Mouse (Mus musculus): ENCODE measurements around the gene Aqp5. TPM values are rescaled to one million over a fixed set of nuclear protein-coding genes. Genes with fewer than 3 reads are reported as not detected.

Gene Aqp5
- polyA plus RNA-seq, 1 experiment from 2014 or later: 0.27 TPM

GRCm38 (mm10) chr15:99600986-99601822, 10.6 kb downstream of the Aqp5 start, which contains the start of gene Aqp6:
Gene Aqp6 (plus strand): TSS chr15:99601400.
- no peaks in the 10 kb centered on the region for H3K36me3 ChIP-seq (ENCODE audit: control insufficient read depth, insufficient read depth, low read length)
- H3K4me3 ChIP-seq (ENCODE audit: low read length): no peak within 1 kb of the TSS
- no peak within 1 kb of the TSS for H3K9ac ChIP-seq (ENCODE audit: low read depth, low read length)
- peaks cover 26% of the 10 kb centered on the region for H3K4me1 ChIP-seq (ENCODE audit: control insufficient read depth, insufficient read depth, low read length)
- WGBS: 41% methylated on average over 22 of the region's 22 CpGs
- no peak for ATAC-seq (ENCODE audit: low FRiP score, low TSS enrichment)
- H3K27me3 ChIP-seq (ENCODE audit: control insufficient read depth, insufficient read depth, low read length): peaks cover 11% of the 10 kb centered on the region; the same call in 1 of the 2 replicates
- H3K9me3 ChIP-seq (ENCODE audit: control insufficient read depth, low read length): no peaks in the 10 kb centered on the region
- H3K27ac ChIP-seq (ENCODE audit: low read depth, low read length): no peak within 1 kb of the TSS
- H3K4me2 ChIP-seq (replicated peaks; ENCODE audit: low read depth, low read length): no peak within 1 kb of the TSS; the same call in 1 of the 2 replicates

- Histone ChIP-seq H3K27ac (ENCODE audit: low read depth, low read length) (no peak overlapping the region), H3K27me3 (ENCODE audit: control insufficient read depth, insufficient read depth, low read length) (peaks cover 11% of the 10 kb centered on the region; the same call in 1 of the 2 replicates), H3K4me1 (ENCODE audit: control insufficient read depth, insufficient read depth, low read length) (peaks cover 26% of the 10 kb centered on the region), H3K4me2 (replicated peaks; ENCODE audit: low read depth, low read length) (no peak overlapping the region), H3K36me3 (ENCODE audit: control insufficient read depth, insufficient read depth, low read length) (no peaks in the 10 kb centered on the region), H3K9me3 (ENCODE audit: control insufficient read depth, low read length) (no peaks in the 10 kb centered on the region), H3K9ac (ENCODE audit: low read depth, low read length) (no peak overlapping the region), H3K4me3 (ENCODE audit: low read length) (no peak overlapping the region)
- ATAC-seq (ENCODE audit: low FRiP score, low TSS enrichment): no peak
- WGBS: 18% methylated on average over 4 of the region's 5 CpGs
Observed at GRCm38 (mm10) chr15:99601823-99602120, 11.2 kb downstream of the Aqp5 start.

- peaks cover 31% of the 10 kb centered on the region for H3K4me1 ChIP-seq (ENCODE audit: control insufficient read depth, insufficient read depth, low read length)
- no peak overlapping the region for H3K4me2 ChIP-seq (replicated peaks; ENCODE audit: low read depth, low read length)
- no peak overlapping the region for H3K9ac ChIP-seq (ENCODE audit: low read depth, low read length)
- H3K9me3 ChIP-seq (ENCODE audit: control insufficient read depth, low read length): no peaks in the 10 kb centered on the region
- H3K27ac ChIP-seq (ENCODE audit: low read depth, low read length): no peak overlapping the region
- 55% methylated on average over 17 of the region's 17 CpGs for WGBS
- no peaks in the 10 kb centered on the region for H3K36me3 ChIP-seq (ENCODE audit: control insufficient read depth, insufficient read depth, low read length)
- ATAC-seq (ENCODE audit: low FRiP score, low TSS enrichment): no peak
- no peak overlapping the region for H3K4me3 ChIP-seq (ENCODE audit: low read length)
- peaks cover 11% of the 10 kb centered on the region; the same call in 1 of the 2 replicates for H3K27me3 ChIP-seq (ENCODE audit: control insufficient read depth, insufficient read depth, low read length)
Observed at GRCm38 (mm10) chr15:99602206-99602820, 11.7 kb downstream of the Aqp5 start.

GRCm38 (mm10) chr15:99603216-99603615, 12.6 kb downstream of the Aqp5 start:
- H3K9ac ChIP-seq (ENCODE audit: low read depth, low read length): no peak overlapping the region
- no peak overlapping the region for H3K4me3 ChIP-seq (ENCODE audit: low read length)
- 83% methylated on average over 7 of the region's 7 CpGs for WGBS
- peaks cover 39% of the 10 kb centered on the region for H3K4me1 ChIP-seq (ENCODE audit: control insufficient read depth, insufficient read depth, low read length)
- no peaks in the 10 kb centered on the region for H3K36me3 ChIP-seq (ENCODE audit: control insufficient read depth, insufficient read depth, low read length)
- no peak for ATAC-seq (ENCODE audit: low FRiP score, low TSS enrichment)
- H3K27me3 ChIP-seq (ENCODE audit: control insufficient read depth, insufficient read depth, low read length): peaks cover 7% of the 10 kb centered on the region; the same call in 1 of the 2 replicates
- H3K9me3 ChIP-seq (ENCODE audit: control insufficient read depth, low read length): no peaks in the 10 kb centered on the region
- no peak overlapping the region for H3K27ac ChIP-seq (ENCODE audit: low read depth, low read length)
- no peak overlapping the region for H3K4me2 ChIP-seq (replicated peaks; ENCODE audit: low read depth, low read length)

GRCm38 (mm10) chr15:99605595-99605994, 15.0 kb downstream of the Aqp5 start:
- Histone ChIP-seq H3K4me1 (ENCODE audit: control insufficient read depth, insufficient read depth, low read length) (peaks cover 33% of the 10 kb centered on the region), H3K36me3 (ENCODE audit: control insufficient read depth, insufficient read depth, low read length) (no peaks in the 10 kb centered on the region), H3K9ac (ENCODE audit: low read depth, low read length) (no peak overlapping the region), H3K4me3 (ENCODE audit: low read length) (no peak overlapping the region), H3K4me2 (replicated peaks; ENCODE audit: low read depth, low read length) (no peak overlapping the region), H3K9me3 (ENCODE audit: control insufficient read depth, low read length) (no peaks in the 10 kb centered on the region), H3K27me3 (ENCODE audit: control insufficient read depth, insufficient read depth, low read length) (peaks cover 1% of the 10 kb centered on the region; the same call in 1 of the 2 replicates), H3K27ac (ENCODE audit: low read depth, low read length) (no peak overlapping the region)
- no peak for ATAC-seq (ENCODE audit: low FRiP score, low TSS enrichment)
- WGBS: 84% methylated on average over 3 of the region's 3 CpGs

GRCm38 (mm10) chr15:99606515-99606914, 15.9 kb downstream of the Aqp5 start:
- H3K27me3 ChIP-seq (ENCODE audit: control insufficient read depth, insufficient read depth, low read length): no peaks in the 10 kb centered on the region
- no peak overlapping the region for H3K27ac ChIP-seq (ENCODE audit: low read depth, low read length)
- H3K4me3 ChIP-seq (ENCODE audit: low read length): no peak overlapping the region
- no peak overlapping the region for H3K4me2 ChIP-seq (replicated peaks; ENCODE audit: low read depth, low read length)
- H3K9ac ChIP-seq (ENCODE audit: low read depth, low read length): no peak overlapping the region
- ATAC-seq (ENCODE audit: low FRiP score, low TSS enrichment): no peak
- no peaks in the 10 kb centered on the region for H3K9me3 ChIP-seq (ENCODE audit: control insufficient read depth, low read length)
- H3K4me1 ChIP-seq (ENCODE audit: control insufficient read depth, insufficient read depth, low read length): peaks cover 24% of the 10 kb centered on the region
- 31% methylated on average over 5 of the region's 5 CpGs for WGBS
- H3K36me3 ChIP-seq (ENCODE audit: control insufficient read depth, insufficient read depth, low read length): no peaks in the 10 kb centered on the region

GRCm38 (mm10) chr15:99607388-99608113, 17.0 kb downstream of the Aqp5 start:
- 0 out of 2 replicates have a peak, but pooled peaks have one; percentile 40 for ATAC-seq (ENCODE audit: low FRiP score, low TSS enrichment)
- H3K27me3 ChIP-seq (ENCODE audit: control insufficient read depth, insufficient read depth, low read length): no peaks in the 10 kb centered on the region
- WGBS: 16% methylated on average over 10 of the region's 10 CpGs
- H3K4me3 ChIP-seq (ENCODE audit: low read length): no peak overlapping the region
- H3K36me3 ChIP-seq (ENCODE audit: control insufficient read depth, insufficient read depth, low read length): no peaks in the 10 kb centered on the region
- H3K27ac ChIP-seq (ENCODE audit: low read depth, low read length): no peak overlapping the region
- H3K4me2 ChIP-seq (replicated peaks; ENCODE audit: low read depth, low read length): no peak overlapping the region
- peaks cover 17% of the 10 kb centered on the region for H3K4me1 ChIP-seq (ENCODE audit: control insufficient read depth, insufficient read depth, low read length)
- no peaks in the 10 kb centered on the region for H3K9me3 ChIP-seq (ENCODE audit: control insufficient read depth, low read length)
- H3K9ac ChIP-seq (ENCODE audit: low read depth, low read length): no peak overlapping the region

- Histone ChIP-seq H3K9me3 (ENCODE audit: control insufficient read depth, low read length) (no peaks in the 10 kb centered on the region), H3K27ac (ENCODE audit: low read depth, low read length) (no peak overlapping the region), H3K9ac (ENCODE audit: low read depth, low read length) (no peak overlapping the region), H3K4me1 (ENCODE audit: control insufficient read depth, insufficient read depth, low read length) (peaks cover 13% of the 10 kb centered on the region), H3K27me3 (ENCODE audit: control insufficient read depth, insufficient read depth, low read length) (no peaks in the 10 kb centered on the region), H3K4me2 (replicated peaks; ENCODE audit: low read depth, low read length) (no peak overlapping the region), H3K4me3 (ENCODE audit: low read length) (no peak overlapping the region), H3K36me3 (ENCODE audit: control insufficient read depth, insufficient read depth, low read length) (no peaks in the 10 kb centered on the region)
- ATAC-seq (ENCODE audit: low FRiP score, low TSS enrichment): no peak
- WGBS: 75% methylated on average over 13 of the region's 13 CpGs
Observed at GRCm38 (mm10) chr15:99608382-99609125, 18.0 kb downstream of the Aqp5 start.
